Mouse (Mus musculus): Measurements from ENCODE around the gene Atp8a2. TPM values are rescaled to one million over a fixed set of nuclear protein-coding genes. Genes with fewer than 3 reads are reported as not detected.

Atp8a2 gene
- polyA plus RNA-seq, 1 experiment from 2014 or later = 0.59 TPM

GRCm38 (mm10) chr14:59648611-59649010, 548.4 kb downstream of the Atp8a2 start:
- Histone ChIP-seq H3K4me3 (replicated peaks; ENCODE audit: low read depth, low read length) (no peak overlapping the region), H3K36me3 (ENCODE audit: insufficient read depth, low read length) (no peaks in the 10 kb centered on the region), H3K27me3 (ENCODE audit: insufficient read depth, low read length) (no peaks in the 10 kb centered on the region), H3K9me3 (replicated peaks; ENCODE audit: low read length) (no peaks in the 10 kb centered on the region), H3K4me2 (ENCODE audit: low read length) (no peak overlapping the region), H3K9ac (ENCODE audit: low read depth, low read length) (no peak overlapping the region), H3K4me1 (replicated peaks; ENCODE audit: insufficient read depth, low read length) (no peaks in the 10 kb centered on the region), H3K27ac (no peak overlapping the region)
- no peak for TF ChIP-seq CTCF (IDR thresholded peaks at IDR 0.05; ENCODE audit: low read depth)
- DNase-seq (ENCODE audit: low spot score) (no peak), ATAC-seq (replicated peaks; ENCODE audit: low FRiP score, low read depth) (no peak)
- 64% methylated on average over 10 of the region's 10 CpGs for WGBS

GRCm38 (mm10) chr14:59646826-59647697, 549.9 kb downstream of the Atp8a2 start:
- 47% methylated on average over 16 of the region's 16 CpGs for WGBS
- no peaks in the 10 kb centered on the region for H3K9me3 ChIP-seq (replicated peaks; ENCODE audit: low read length)
- peak; percentile 16; the same call in 1 of the 2 replicates for TF ChIP-seq CTCF (IDR thresholded peaks at IDR 0.05; ENCODE audit: low read depth)
- peak; percentile 79 for DNase-seq (ENCODE audit: low spot score)
- H3K27ac ChIP-seq = no peak overlapping the region
- no peak overlapping the region for H3K9ac ChIP-seq (ENCODE audit: low read depth, low read length)
- peak; percentile 38 for ATAC-seq (replicated peaks; ENCODE audit: low FRiP score, low read depth)
- no peak overlapping the region for H3K4me3 ChIP-seq (replicated peaks; ENCODE audit: low read depth, low read length)
- H3K4me1 ChIP-seq (replicated peaks; ENCODE audit: insufficient read depth, low read length) = no peaks in the 10 kb centered on the region
- H3K4me2 ChIP-seq (ENCODE audit: low read length) = no peak overlapping the region
- H3K27me3 ChIP-seq (ENCODE audit: insufficient read depth, low read length) = no peaks in the 10 kb centered on the region
- H3K36me3 ChIP-seq (ENCODE audit: insufficient read depth, low read length) = no peaks in the 10 kb centered on the region

GRCm38 (mm10) chr14:59644896-59645295, 552.1 kb downstream of the Atp8a2 start:
- Histone ChIP-seq H3K4me2 (ENCODE audit: low read length) (no peak overlapping the region), H3K9me3 (replicated peaks; ENCODE audit: low read length) (no peaks in the 10 kb centered on the region), H3K9ac (ENCODE audit: low read depth, low read length) (no peak overlapping the region), H3K4me1 (replicated peaks; ENCODE audit: insufficient read depth, low read length) (no peaks in the 10 kb centered on the region), H3K36me3 (ENCODE audit: insufficient read depth, low read length) (no peaks in the 10 kb centered on the region), H3K27ac (no peak overlapping the region), H3K27me3 (ENCODE audit: insufficient read depth, low read length) (no peaks in the 10 kb centered on the region), H3K4me3 (replicated peaks; ENCODE audit: low read depth, low read length) (no peak overlapping the region)
- DNase-seq (ENCODE audit: low spot score) (no peak), ATAC-seq (replicated peaks; ENCODE audit: low FRiP score, low read depth) (no peak)
- WGBS = 74% methylated on average over 3 of the region's 3 CpGs
- no peak for TF ChIP-seq CTCF (IDR thresholded peaks at IDR 0.05; ENCODE audit: low read depth)

GRCm38 (mm10) chr14:59644166-59644565, 552.8 kb downstream of the Atp8a2 start:
- no peak for ATAC-seq (replicated peaks; ENCODE audit: low FRiP score, low read depth)
- WGBS = 53% methylated on average over 1 of the region's 1 CpGs

GRCm38 (mm10) chr14:59643582-59643981, 553.4 kb downstream of the Atp8a2 start:
- 17% methylated on average over 12 of the region's 12 CpGs for WGBS
- Histone ChIP-seq H3K27ac (no peak overlapping the region), H3K4me1 (replicated peaks; ENCODE audit: insufficient read depth, low read length) (0 out of 2 replicates have a peak, but pooled peaks cover 6% of the 10 kb centered on the region), H3K4me2 (ENCODE audit: low read length) (no peak overlapping the region), H3K36me3 (ENCODE audit: insufficient read depth, low read length) (no peaks in the 10 kb centered on the region), H3K27me3 (ENCODE audit: insufficient read depth, low read length) (no peaks in the 10 kb centered on the region), H3K9ac (ENCODE audit: low read depth, low read length) (no peak overlapping the region), H3K4me3 (replicated peaks; ENCODE audit: low read depth, low read length) (no peak overlapping the region), H3K9me3 (replicated peaks; ENCODE audit: low read length) (no peaks in the 10 kb centered on the region)
- ATAC-seq (replicated peaks; ENCODE audit: low FRiP score, low read depth) (no peak), DNase-seq (ENCODE audit: low spot score) (peak; percentile 66)
- TF ChIP-seq CTCF (IDR thresholded peaks at IDR 0.05; ENCODE audit: low read depth) = no peak

More at GRCm38 (mm10) chr14:59644166-59644565, 552.8 kb downstream of the Atp8a2 start:
- no peak overlapping the region for H3K4me2 ChIP-seq (ENCODE audit: low read length)
- no peak overlapping the region for H3K9ac ChIP-seq (ENCODE audit: low read depth, low read length)
- H3K4me3 ChIP-seq (replicated peaks; ENCODE audit: low read depth, low read length) = no peak overlapping the region
- no peak for DNase-seq (ENCODE audit: low spot score)
- no peak for TF ChIP-seq CTCF (IDR thresholded peaks at IDR 0.05; ENCODE audit: low read depth)
- 0 out of 2 replicates have a peak, but pooled peaks cover 6% of the 10 kb centered on the region for H3K4me1 ChIP-seq (replicated peaks; ENCODE audit: insufficient read depth, low read length)
- no peaks in the 10 kb centered on the region for H3K27me3 ChIP-seq (ENCODE audit: insufficient read depth, low read length)
- H3K9me3 ChIP-seq (replicated peaks; ENCODE audit: low read length) = no peaks in the 10 kb centered on the region
- no peak overlapping the region for H3K27ac ChIP-seq
- H3K36me3 ChIP-seq (ENCODE audit: insufficient read depth, low read length) = no peaks in the 10 kb centered on the region

- WGBS = 22% methylated on average over 5 of the region's 5 CpGs
- no peaks in the 10 kb centered on the region for H3K36me3 ChIP-seq (ENCODE audit: insufficient read depth, low read length)
- ATAC-seq (replicated peaks; ENCODE audit: low FRiP score, low read depth) (no peak), DNase-seq (ENCODE audit: low spot score) (no peak)
- H3K4me1 ChIP-seq (replicated peaks; ENCODE audit: insufficient read depth, low read length) = 0 out of 2 replicates have a peak, but pooled peaks cover 6% of the 10 kb centered on the region
- no peaks in the 10 kb centered on the region for H3K27me3 ChIP-seq (ENCODE audit: insufficient read depth, low read length)
- no peak overlapping the region for H3K9ac ChIP-seq (ENCODE audit: low read depth, low read length)
- H3K9me3 ChIP-seq (replicated peaks; ENCODE audit: low read length) = no peaks in the 10 kb centered on the region
- no peak for TF ChIP-seq CTCF (IDR thresholded peaks at IDR 0.05; ENCODE audit: low read depth)
- H3K4me2 ChIP-seq (ENCODE audit: low read length) = no peak overlapping the region
- H3K4me3 ChIP-seq (replicated peaks; ENCODE audit: low read depth, low read length) = no peak overlapping the region
- no peak overlapping the region for H3K27ac ChIP-seq
Measured at GRCm38 (mm10) chr14:59641856-59642255, 555.1 kb downstream of the Atp8a2 start.

All from kidney, postnatal 0 days (tissue).